Mouse (Mus musculus) stomach, embryonic 16.5 days (tissue): ENCODE measurements at regions not wholly inside any gene's neighbourhood (a gene's known extent, or its start where the extent isn't known, plus 50 kb on each side); places are given as distances from the start of the nearest gene placed in this dataset.

ENCODE experiments used
- ATAC-seq: fragments of 200-750 bp; cut with Nextera tagmentation; 2 replicates; pipeline ENCODE4 v1.8.0; 2017; ENCODE audit warnings: moderate number of reproducible peaks, moderate TSS enrichment; ENCODE audit not compliant: insufficient read depth, low FRiP score
- H3K27ac ChIP-seq: fragments of 300-500 bp; sonication (generic); 2 replicates; pipeline ENCODE4 v1.5.1; 2014; ENCODE audit warnings: low read length
- H3K27me3 ChIP-seq: fragments of 300-500 bp; sonication (generic); 2 replicates; pipeline ENCODE4 v1.6.1; 2014; ENCODE audit warnings: low read length, control low read depth, mixed read lengths; ENCODE audit not compliant: control insufficient read depth, insufficient read depth
- H3K36me3 ChIP-seq: fragments of 300-500 bp; sonication (generic); 2 replicates; pipeline ENCODE4 v1.6.1; 2014; ENCODE audit warnings: low read length; ENCODE audit not compliant: control insufficient read depth, insufficient read depth
- H3K4me1 ChIP-seq: fragments of 300-500 bp; sonication (generic); 2 replicates; pipeline ENCODE4 v1.6.1; 2014; ENCODE audit warnings: low read length, control low read depth, mixed read lengths; ENCODE audit not compliant: control insufficient read depth, insufficient read depth
- H3K4me2 ChIP-seq: fragments of 300-500 bp; sonication (generic); 2 replicates; pipeline ENCODE4 v1.6.1; 2014; ENCODE audit warnings: low read depth, low read length, mixed read lengths
- H3K4me3 ChIP-seq: fragments of 300-500 bp; sonication (generic); replicated peaks from 2 replicates; pipeline ENCODE4 v1.5.1; 2014; ENCODE audit warnings: mild to moderate bottlenecking, low read length
- H3K9ac ChIP-seq: fragments of 300-500 bp; sonication (generic); 2 replicates; pipeline ENCODE4 v1.6.1; 2014; ENCODE audit warnings: low read length
- H3K9me3 ChIP-seq: fragments of 300-500 bp; sonication (generic); replicated peaks from 2 replicates; pipeline ENCODE4 v1.6.1; 2016; ENCODE audit warnings: low read length, control low read depth; ENCODE audit not compliant: control insufficient read depth
- WGBS: fragments of 180-500 bp; shearing (Covaris S2); extraction: QIAGEN DNeasy Blood & Tissue Kit; methylation state at CpG from one replicate; pipeline ENCODE4 v1.1.7; 2014; 5-methylcytosine and 5-hydroxymethylcytosine counted together

DNA sequence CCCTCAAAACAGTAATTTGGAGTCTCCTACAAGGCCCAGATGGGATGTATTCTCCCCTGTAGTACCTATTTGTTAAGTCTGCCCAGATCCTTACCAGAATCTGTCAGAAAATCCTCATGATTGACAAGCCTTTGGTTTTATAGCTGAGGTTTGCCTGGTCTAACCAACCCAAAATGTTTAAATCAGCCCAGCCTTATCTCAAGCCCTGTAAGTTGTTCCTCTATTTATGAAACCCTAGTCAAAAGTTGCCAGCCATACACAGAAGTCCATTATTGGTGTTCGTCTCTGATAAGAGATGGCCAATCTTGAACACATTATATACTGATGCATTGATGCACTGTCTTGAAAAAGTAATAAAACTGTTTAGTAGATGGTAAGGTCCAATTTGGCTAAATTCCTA, 239.9 kb upstream of the Hnrnpa3 start:
- no peak for ATAC-seq
- no peaks in the 10 kb centered on the region for H3K36me3 ChIP-seq
- no peak overlapping the region for H3K4me2 ChIP-seq
- H3K4me1 ChIP-seq = no peaks in the 10 kb centered on the region
- no peaks in the 10 kb centered on the region for H3K9me3 ChIP-seq
- 91% methylated on average over 1 of the region's 1 CpGs for WGBS
- H3K9ac ChIP-seq = no peak overlapping the region
- H3K4me3 ChIP-seq = no peak overlapping the region
- no peak overlapping the region for H3K27ac ChIP-seq
- no peaks in the 10 kb centered on the region for H3K27me3 ChIP-seq

DNA sequence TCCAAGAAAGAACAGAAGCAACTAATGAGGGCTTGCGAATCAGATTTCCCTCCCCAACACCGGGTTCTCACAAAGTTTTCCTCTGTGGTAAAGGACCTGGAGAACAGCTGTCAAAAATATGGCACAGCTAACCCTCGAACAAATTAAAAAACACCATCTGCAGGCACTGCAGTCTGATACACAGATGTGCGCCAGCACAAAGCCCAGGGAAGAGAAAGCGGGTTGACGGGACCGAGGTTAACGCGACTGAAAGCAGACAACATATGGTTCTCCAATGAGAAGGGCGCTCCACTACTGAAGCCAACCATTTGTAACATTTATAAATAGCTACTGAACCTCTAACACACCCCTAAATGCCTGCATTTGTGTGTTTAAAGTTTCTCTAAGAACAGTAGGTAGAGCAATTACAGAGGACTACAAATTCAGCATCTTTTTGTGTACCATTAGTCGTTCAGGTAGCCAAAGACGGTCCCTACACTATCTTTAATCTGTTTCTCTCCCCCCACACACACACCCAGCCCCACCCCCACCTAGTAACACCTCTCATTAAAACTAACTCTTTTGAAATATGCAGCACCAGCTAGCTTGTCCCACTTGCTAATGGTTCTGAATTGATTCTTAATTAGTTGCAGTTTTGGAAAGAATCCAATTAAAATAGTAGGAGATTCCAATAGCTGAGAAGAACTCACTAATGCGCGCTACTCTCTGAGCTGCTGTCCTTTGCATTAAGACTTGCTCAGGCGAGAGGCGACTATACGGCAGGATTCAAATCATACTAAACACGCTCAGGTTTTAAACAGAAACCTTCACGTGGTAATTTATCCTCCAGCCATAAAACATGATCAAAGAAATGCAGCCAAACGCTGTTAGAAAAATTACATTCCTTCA, 236.0 kb upstream of the Hnrnpa3 start:
- H3K4me2 ChIP-seq = no peak overlapping the region
- no peak overlapping the region for H3K9ac ChIP-seq
- no peaks in the 10 kb centered on the region for H3K9me3 ChIP-seq
- ATAC-seq = no peak
- no peaks in the 10 kb centered on the region for H3K27me3 ChIP-seq
- H3K4me1 ChIP-seq = no peaks in the 10 kb centered on the region
- WGBS = 71% methylated on average over 20 of the region's 20 CpGs
- no peaks in the 10 kb centered on the region for H3K36me3 ChIP-seq
- H3K4me3 ChIP-seq = no peak overlapping the region
- H3K27ac ChIP-seq = no peak overlapping the region

DNA sequence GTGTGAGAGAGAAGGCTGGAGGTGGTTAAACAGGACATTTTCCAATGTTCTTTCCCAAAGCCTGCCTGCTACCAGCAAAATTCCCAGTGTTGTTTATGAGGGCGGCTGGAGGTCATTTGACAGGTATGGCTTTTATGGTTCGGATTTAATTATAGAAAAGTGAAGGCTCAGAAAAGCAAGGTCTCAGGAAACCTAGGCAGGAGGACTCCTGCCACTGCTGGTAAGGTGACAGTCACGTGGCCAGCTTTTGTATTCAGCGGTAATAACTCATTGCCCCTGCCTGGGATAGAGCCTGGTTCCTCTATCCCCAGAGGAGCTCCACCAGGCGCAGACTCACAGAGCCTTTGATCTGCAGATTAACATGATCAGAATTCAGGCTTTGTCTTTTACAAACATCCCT, 235.2 kb upstream of the Hnrnpa3 start:
- Histone ChIP-seq H3K36me3 (no peaks in the 10 kb centered on the region), H3K9ac (no peak overlapping the region), H3K27ac (no peak overlapping the region), H3K4me2 (no peak overlapping the region), H3K4me3 (no peak overlapping the region), H3K4me1 (no peaks in the 10 kb centered on the region), H3K9me3 (no peaks in the 10 kb centered on the region), H3K27me3 (no peaks in the 10 kb centered on the region)
- ATAC-seq = no peak
- WGBS = 38% methylated on average over 5 of the region's 5 CpGs

DNA sequence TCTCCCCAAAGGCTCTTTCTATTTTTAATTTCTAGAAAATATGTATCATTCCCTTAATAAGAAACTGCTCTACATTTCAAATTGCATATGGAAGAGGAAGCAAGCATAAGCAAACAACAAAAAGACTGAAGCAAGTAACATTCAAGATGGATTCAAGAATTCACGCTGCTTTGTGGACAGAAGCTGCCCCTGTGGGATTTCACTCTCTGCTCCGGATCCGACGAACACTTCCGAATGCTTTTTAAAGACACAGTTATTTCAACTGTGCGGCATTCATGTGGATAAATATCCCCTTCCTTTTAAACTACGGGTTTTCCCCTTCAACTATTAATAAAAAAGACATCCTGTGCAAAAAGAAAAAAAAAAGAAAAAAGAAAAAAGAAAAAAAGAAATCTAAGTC, 234.7 kb upstream of the Hnrnpa3 start:
- no peak for ATAC-seq
- H3K36me3 ChIP-seq = no peaks in the 10 kb centered on the region
- H3K9me3 ChIP-seq = no peaks in the 10 kb centered on the region
- no peak overlapping the region for H3K27ac ChIP-seq
- H3K27me3 ChIP-seq = no peaks in the 10 kb centered on the region
- no peak overlapping the region for H3K4me2 ChIP-seq
- H3K9ac ChIP-seq = no peak overlapping the region
- H3K4me3 ChIP-seq = no peak overlapping the region
- no peaks in the 10 kb centered on the region for H3K4me1 ChIP-seq
- 40% methylated on average over 7 of the region's 7 CpGs for WGBS

DNA sequence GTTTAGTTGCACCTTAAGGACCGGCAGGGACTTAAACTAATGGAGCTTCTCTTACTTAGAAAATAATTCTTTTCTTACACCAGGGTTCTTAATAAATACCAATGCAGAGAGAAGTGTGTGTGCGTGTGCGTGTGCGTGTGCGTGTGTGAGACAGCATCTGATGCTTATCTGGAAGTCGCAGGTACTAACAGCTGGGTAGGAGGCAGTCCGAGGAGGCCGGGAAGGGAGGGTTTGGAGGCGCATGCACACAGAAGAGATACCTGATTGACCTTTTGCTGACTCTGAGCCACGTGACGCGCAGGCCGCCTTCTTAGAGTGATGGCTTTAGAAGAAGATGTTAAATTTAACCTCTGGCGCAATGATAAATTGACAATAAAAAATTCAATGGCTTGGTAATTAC, 234.2 kb upstream of the Hnrnpa3 start:
- no peak overlapping the region for H3K9ac ChIP-seq
- no peak overlapping the region for H3K27ac ChIP-seq
- no peak overlapping the region for H3K4me3 ChIP-seq
- H3K4me2 ChIP-seq = no peak overlapping the region
- H3K36me3 ChIP-seq = no peaks in the 10 kb centered on the region
- 66% methylated on average over 14 of the region's 14 CpGs for WGBS
- no peak for ATAC-seq
- no peaks in the 10 kb centered on the region for H3K4me1 ChIP-seq
- H3K9me3 ChIP-seq = no peaks in the 10 kb centered on the region
- no peaks in the 10 kb centered on the region for H3K27me3 ChIP-seq

DNA sequence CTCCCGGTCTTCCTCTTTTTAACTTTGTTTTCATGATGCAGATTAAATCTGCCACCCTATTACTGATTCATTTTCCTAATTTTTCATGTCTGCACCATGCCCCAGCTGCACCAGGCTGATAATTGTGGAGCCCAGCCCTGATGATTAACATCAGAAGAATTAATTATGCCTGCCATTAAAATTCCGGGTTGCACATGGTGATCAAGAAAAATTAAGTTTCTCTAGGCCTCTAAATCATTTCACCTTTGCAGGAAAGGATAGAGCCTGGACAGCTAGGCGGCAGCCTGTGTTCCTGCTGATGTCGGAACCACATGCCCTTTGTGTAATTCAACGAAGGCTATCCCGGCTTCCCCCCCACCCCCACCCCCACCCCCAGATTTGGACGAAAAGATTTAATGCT, 233.7 kb upstream of the Hnrnpa3 start:
- H3K27ac ChIP-seq = no peak overlapping the region
- ATAC-seq = no peak
- no peaks in the 10 kb centered on the region for H3K9me3 ChIP-seq
- H3K4me2 ChIP-seq = no peak overlapping the region
- H3K4me1 ChIP-seq = no peaks in the 10 kb centered on the region
- 35% methylated on average over 7 of the region's 7 CpGs for WGBS
- H3K9ac ChIP-seq = no peak overlapping the region
- no peaks in the 10 kb centered on the region for H3K27me3 ChIP-seq
- H3K36me3 ChIP-seq = no peaks in the 10 kb centered on the region
- no peak overlapping the region for H3K4me3 ChIP-seq

DNA sequence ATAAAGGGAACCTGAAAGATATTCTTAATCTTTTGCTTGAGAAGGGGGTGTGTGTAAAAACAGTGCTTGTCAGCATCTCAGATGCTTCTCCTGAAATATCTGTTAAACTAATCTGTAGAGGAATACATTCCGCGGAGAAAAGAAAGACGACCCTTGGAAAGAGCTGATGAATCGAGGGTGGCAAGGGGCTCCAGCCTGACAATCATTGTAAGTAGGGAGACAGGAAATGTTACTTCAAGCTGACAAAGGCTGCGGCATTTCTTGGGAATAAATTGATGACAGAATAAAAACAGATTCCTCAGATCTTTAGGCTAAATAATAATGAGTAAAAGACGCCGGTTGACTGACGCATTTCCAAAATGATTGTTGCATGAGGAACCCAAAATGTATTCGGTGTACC, 233.3 kb upstream of the Hnrnpa3 start:
- Histone ChIP-seq H3K4me1 (no peaks in the 10 kb centered on the region), H3K4me2 (no peak overlapping the region), H3K27me3 (no peaks in the 10 kb centered on the region), H3K36me3 (no peaks in the 10 kb centered on the region), H3K27ac (no peak overlapping the region), H3K9ac (no peak overlapping the region), H3K9me3 (no peaks in the 10 kb centered on the region), H3K4me3 (no peak overlapping the region)
- 65% methylated on average over 9 of the region's 9 CpGs for WGBS
- ATAC-seq = no peak

DNA sequence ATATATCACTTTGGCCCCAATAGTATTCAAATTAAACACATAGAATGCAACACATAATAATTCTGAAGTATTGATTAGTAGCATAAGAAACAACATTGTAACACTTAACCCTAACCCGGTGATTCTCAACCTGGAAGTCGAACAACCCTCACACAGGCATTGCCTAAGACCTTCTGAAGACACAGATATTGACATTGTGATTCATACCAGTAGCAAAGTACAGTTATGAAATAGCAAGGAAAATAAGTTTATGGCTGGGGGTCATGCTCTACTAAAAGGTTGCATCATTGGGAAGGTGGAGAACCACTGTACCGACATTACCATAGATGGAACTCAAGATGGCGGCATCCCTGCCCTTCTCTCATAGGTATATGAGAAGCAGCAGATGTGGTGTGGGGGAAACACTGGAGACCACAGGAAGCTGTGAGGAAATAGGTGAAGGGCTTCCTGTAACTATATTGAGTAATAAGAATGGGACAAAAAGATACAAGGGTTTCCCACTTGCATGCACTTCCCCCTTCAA, 231.1 kb upstream of the Hnrnpa3 start:
- WGBS = 89% methylated on average over 4 of the region's 4 CpGs

DNA sequence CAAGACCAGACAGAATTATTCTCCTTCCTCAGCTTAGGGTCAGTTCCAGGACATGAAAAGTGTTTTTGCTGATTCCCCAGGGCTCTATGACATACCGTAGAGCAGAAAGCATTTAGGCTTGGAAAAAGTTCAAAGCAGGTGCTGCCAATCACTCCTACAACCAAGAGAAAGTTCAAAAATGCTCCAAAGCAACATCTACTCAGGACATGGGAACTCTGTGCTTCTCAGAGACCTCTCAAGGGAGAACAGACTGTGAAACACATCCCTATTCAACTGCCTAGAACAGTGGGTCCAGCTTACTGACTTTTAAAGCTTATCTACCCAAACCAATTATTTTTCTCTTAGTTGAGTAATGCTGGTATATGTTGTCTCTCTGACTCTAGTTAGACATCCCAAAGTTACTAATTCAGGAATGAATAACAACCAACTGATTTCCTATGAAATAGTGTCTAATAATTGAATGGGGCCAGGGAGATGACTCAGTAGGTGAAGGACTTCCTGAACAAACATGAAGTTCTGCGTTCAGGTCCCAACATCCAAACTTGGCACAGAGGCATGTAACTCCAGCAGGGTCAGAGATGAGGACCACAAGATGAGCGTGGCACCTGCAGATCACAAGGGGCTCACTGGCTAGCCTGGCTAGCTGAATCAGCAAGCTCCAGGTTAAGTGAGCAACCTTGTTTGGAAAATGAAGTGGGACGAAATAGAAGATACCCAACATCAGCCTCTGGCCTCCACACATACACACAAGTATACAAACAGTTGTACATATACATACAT, 228.7 kb upstream of the Hnrnpa3 start:
- no peaks in the 10 kb centered on the region for H3K4me1 ChIP-seq
- H3K27ac ChIP-seq = no peak overlapping the region
- H3K36me3 ChIP-seq = no peaks in the 10 kb centered on the region
- no peaks in the 10 kb centered on the region for H3K9me3 ChIP-seq
- H3K4me3 ChIP-seq = no peak overlapping the region
- no peaks in the 10 kb centered on the region for H3K27me3 ChIP-seq
- no peak overlapping the region for H3K9ac ChIP-seq
- WGBS = 76% methylated on average over 4 of the region's 4 CpGs
- ATAC-seq = no peak
- H3K4me2 ChIP-seq = no peak overlapping the region

More for the DNA sequence above, 231.1 kb upstream of the Hnrnpa3 start:
- Histone ChIP-seq H3K36me3 (no peaks in the 10 kb centered on the region), H3K27ac (no peak overlapping the region), H3K4me2 (no peak overlapping the region), H3K4me1 (no peaks in the 10 kb centered on the region), H3K9ac (no peak overlapping the region), H3K27me3 (no peaks in the 10 kb centered on the region), H3K9me3 (no peaks in the 10 kb centered on the region), H3K4me3 (no peak overlapping the region)
- ATAC-seq = no peak
